Mouse (Mus musculus) spleen, adult 10 weeks (tissue): ENCODE measurements around the gene Hist1h2ak. TPM values are rescaled to one million over a fixed set of nuclear protein-coding genes. Genes with fewer than 3 reads are reported as not detected.

ENCODE experiments used
- polyA plus RNA-seq: library from polyadenylated mRNA; stranded (reverse); fragments of 350-450 nt; fragmentation: Illumina TruSeq; extraction: RNeasy Lipid Tissue Mini Kit (QIAGEN cat#74804); gene quantifications from one replicate; pipeline ENCODE4 v1.2.3, GENCODE M21; 2015; ENCODE audit warnings: low replicate concordance; ENCODE audit not compliant: insufficient read depth

The Hist1h2ak gene
- not detected for polyA plus RNA-seq

DNA sequence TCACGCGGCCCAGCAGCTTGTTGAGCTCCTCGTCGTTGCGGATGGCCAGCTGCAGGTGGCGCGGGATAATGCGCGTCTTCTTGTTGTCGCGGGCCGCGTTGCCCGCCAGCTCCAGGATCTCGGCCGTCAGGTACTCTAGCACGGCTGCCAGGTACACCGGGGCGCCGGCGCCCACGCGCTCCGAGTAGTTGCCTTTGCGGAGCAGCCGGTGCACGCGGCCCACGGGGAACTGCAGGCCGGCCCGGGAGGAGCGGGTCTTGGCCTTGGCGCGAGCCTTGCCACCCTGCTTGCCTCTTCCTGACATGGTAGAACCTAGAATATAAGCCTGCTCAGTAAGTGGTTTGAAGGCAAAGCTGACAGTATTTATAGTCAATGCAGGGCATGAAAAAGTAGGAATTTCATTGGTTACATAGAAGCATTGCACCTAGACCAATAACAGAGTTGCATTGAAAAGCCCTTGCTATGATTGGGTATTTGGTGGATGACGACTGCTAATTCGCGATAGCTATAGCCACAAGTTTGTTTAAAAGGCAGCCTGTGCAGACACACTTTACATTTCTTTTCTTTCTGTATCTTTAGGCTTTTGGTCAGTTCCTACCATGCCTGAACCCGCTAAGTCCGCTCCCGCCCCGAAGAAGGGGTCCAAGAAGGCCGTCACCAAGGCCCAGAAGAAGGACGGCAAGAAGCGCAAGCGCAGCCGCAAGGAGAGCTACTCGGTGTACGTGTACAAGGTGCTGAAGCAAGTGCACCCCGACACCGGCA, at the start of gene Hist1h2ak, which contains the start of gene Hist1h2bn:
Gene Hist1h2ak (minus strand): TSS at position 304 of the 762 bp plus-strand sequence.
Gene Hist1h2bn (plus strand): TSS at position 600 of the 762 bp plus-strand sequence.

DNA sequence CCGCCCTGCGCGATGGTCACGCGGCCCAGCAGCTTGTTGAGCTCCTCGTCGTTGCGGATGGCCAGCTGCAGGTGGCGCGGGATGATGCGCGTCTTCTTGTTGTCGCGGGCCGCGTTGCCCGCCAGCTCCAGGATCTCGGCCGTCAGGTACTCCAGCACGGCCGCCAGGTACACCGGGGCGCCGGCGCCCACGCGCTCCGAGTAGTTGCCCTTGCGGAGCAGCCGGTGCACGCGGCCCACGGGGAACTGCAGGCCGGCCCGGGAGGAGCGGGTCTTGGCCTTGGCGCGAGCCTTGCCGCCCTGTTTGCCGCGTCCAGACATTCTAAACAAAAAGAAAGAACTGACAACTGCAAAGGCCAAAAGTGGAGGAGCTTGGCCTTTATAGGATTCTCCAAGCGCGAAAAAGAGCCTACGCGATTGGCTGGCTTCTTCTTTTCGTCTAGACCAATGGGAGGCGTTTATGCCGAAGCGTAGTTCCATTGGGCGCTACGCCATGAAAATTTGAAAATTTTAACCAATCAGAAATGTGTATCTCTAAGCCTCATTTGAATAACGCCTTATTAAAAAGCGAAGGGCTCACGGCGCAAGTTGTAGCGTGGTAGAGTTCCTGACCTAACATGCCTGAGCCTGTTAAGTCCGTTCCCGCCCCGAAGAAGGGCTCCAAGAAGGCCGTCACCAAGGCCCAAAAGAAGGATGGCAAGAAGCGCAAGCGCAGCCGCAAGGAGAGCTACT, 33.4 kb upstream of the Hist1h2ak start, which contains the start of the genes Hist1h2an and Hist1h2bp:
Gene Hist1h2an (minus strand): TSS at position 320 of the 731 bp plus-strand sequence.
Gene Hist1h2bp (plus strand): TSS at position 563 of the 731 bp plus-strand sequence.

GRCm38 (mm10) chr13:21783255-21783617, 29.6 kb upstream of the Hist1h2ak start, which contains the start of gene Hist1h3i:
Gene Hist1h3i (minus strand): TSS chr13:21783370.

DNA sequence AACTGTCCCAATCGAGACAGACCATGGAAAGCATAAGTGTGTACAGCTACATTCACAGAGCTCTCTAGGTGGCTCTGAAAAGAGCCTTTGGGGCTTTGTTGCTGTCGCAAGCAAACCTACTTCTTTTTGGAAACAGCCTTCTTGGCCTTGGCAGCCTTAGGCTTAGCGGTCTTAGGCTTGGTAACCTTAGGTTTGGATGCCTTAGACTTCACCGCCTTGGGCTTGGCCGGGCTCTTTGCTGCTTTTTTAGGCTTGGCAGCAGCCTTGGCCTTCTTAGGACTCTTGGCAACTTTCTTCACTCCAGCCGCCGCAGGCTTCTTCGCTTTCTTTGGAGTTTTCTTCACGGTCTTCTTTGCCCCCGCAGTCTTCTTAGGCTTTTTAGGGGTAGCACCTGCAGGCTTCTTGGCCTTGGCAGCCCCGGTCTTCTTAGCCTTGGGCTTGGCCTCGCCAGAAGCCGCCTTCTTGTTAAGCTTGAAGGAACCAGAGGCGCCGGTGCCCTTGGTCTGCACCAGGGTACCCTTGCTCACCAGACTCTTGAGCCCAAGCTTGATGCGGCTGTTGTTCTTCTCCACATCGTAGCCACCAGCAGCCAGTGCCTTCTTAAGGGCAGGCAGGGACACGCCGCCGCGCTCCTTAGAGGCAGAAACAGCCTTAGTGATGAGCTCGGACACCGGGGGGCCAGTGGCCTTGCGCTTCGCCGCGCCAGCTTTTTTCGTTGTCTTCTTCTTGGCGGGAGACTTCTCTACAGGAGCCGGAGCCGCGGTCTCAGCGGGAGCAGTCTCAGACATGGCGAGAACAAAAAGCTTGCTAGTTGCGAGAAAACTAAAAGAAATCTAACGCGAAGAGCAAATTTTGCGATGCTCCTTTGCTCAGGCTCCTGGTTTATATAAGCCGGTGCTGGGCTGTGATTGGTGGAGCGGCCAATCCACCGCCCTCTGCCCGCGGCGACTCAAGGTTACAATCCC, 26.4 kb upstream of the Hist1h2ak start, which contains the start of gene Hist1h1b:
Gene Hist1h1b (minus strand): TSS at position 859 of the 965 bp plus-strand sequence.

DNA sequence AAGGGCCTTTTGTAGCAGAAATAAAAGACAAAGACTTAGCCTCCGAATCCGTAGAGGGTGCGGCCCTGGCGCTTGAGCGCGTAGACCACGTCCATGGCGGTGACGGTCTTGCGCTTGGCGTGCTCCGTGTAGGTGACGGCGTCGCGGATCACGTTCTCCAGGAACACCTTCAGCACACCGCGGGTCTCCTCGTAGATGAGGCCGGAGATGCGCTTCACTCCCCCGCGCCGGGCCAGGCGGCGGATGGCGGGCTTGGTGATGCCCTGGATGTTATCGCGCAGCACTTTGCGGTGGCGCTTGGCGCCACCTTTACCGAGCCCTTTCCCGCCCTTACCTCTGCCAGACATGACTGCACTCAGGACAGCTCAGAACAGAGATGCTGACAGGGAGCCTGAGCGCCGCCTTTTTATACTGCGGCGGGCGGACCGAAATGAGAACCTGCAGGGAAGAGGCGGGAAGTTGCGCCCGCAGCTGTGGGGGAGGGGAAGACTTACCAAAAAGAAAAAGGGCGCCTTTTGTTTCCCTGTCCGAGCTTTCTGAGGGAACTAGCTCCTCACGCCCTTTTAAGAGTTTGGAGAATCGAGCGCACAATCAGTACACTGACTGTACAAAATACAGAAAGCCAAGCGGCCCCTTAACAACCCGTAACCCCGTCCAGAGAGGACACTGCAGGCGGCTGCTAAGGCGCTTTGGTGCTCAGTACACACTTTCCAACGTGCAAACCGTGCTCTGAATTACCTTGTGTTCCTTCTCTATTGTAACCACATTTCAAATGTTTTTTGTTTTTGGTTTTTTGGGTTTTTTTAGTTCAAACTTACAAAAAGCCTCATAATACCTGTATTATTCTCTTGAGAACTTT, 3.2 kb downstream of the Hist1h2ak start, which contains the start of gene Hist1h4k:
Gene Hist1h4k (minus strand): TSS at position 347 of the 859 bp plus-strand sequence.

DNA sequence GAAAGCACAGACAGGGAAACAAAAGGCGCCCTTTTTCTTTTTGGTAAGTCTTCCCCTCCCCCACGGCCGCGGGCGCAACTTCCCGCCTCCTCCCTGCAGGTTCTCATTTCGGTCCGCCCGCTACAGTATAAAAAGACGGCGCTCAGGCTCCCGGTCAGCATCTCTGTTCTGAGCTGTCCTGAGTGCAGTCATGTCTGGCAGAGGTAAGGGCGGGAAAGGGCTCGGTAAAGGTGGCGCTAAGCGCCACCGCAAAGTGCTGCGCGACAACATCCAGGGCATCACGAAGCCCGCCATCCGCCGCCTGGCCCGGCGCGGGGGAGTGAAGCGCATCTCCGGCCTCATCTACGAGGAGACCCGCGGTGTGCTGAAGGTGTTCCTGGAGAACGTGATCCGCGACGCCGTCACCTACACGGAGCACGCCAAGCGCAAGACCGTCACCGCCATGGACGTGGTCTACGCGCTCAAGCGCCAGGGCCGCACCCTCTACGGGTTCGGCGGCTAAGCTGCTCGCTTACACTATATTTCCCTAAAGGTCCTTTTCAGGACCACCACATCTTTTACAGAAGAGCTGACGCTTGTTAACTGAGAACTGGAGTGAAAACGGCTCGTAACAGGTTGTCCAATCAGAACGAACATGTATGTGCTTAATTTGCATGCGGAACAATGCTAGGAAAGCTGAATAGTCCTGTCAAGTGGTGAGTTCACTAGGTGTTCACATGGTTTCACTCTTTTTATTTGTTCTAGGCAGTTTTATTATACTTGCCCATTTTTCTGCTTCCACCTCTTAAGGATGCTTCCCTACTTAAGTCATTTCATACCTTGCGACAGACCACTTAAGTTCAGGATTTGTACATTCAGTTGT, 18.5 kb downstream of the Hist1h2ak start, which contains the start of gene Hist1h4j:
Gene Hist1h4j (plus strand): TSS at position 159 of the 862 bp plus-strand sequence.

DNA sequence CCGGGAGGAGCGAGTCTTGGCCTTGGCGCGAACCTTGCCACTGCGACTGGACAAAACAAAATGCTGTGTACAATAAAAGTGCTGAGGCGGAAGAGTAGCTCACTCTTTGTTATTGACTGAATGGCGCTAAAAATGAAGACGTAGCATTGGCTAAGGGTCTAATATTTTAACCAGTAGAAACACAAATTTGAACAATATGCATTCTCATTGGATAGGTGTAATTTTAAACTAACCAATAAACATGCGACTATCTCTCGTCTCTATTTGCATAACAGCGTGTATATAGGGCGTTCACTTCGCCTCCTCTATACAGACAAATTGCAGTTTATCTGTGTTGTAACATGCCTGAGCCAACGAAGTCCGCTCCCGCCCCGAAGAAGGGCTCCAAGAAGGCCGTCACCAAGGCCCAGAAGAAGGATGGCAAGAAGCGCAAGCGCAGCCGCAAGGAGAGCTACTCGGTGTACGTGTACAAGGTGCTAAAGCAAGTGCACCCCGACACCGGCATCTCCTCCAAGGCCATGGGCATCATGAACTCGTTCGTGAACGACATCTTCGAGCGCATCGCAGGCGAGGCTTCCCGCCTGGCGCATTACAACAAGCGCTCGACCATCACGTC, 31.8 kb downstream of the Hist1h2ak start, which contains the start of gene Hist1h2bm:
Gene Hist1h2bm (plus strand): TSS at position 288 of the 616 bp plus-strand sequence.

DNA sequence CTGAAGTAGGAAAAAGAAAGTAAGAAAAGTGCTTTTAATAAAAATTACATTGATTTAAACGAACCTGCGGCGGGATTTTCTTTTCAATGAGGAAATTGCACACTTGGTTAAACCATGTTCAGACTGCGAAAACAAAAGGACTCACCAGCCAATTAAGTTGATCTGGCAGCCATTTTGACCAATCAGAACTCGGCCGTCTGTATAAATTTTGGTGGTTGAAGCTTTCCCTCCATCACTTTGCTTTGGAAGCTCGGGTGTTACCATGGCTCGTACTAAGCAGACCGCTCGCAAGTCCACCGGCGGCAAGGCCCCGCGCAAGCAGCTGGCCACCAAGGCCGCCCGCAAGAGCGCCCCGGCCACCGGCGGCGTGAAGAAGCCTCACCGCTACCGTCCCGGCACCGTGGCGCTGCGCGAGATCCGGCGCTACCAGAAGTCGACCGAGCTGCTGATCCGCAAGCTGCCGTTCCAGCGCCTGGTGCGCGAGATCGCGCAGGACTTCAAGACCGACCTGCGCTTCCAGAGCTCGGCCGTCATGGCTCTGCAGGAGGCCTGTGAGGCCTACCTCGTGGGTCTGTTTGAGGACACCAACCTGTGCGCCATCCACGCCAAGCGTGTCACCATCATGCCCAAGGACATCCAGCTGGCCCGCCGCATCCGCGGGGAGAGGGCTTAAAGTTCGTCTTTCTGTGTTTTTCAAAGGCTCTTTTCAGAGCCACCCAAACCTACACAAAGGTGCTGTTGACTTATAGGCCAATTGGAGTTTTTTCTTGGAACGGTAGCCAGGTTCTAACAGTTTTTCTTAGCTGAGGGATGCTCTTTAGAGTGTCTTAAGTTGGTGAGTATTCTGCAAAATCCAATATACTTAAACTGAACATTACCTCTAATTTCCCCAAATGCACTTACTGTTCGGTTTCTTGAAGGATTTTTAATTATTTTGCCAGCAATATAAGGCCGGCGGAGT, 36.0 kb downstream of the Hist1h2ak start, which contains the start of gene Hist1h3h:
Gene Hist1h3h (plus strand): TSS at position 263 of the 961 bp plus-strand sequence.

GRCm38 (mm10) chr13:21715864-21716539, 37.6 kb downstream of the Hist1h2ak start, which contains the start of the genes Hist1h2bl and Hist1h2ai:
Gene Hist1h2bl (minus strand): TSS chr13:21716143.
Gene Hist1h2ai (plus strand): TSS chr13:21716422.

Other genes with a start within 250 kb of the Hist1h2ak start
- 19.1 TPM for gene Zkscan8, start 222.7 kb downstream of the Hist1h2ak start, polyA plus RNA-seq
- gene Olfr1366, start 211.0 kb downstream of the Hist1h2ak start, polyA plus RNA-seq, result not detected
- gene Olfr1535, start 193.9 kb downstream of the Hist1h2ak start, polyA plus RNA-seq, result not detected
- gene Olfr1364, start 172.1 kb downstream of the Hist1h2ak start, polyA plus RNA-seq, result not detected
- not detected for gene Olfr1362, start 139.8 kb downstream of the Hist1h2ak start, polyA plus RNA-seq
- gene Olfr11, start 111.3 kb downstream of the Hist1h2ak start, polyA plus RNA-seq, result not detected
- not detected for gene Olfr1361, start 90.4 kb downstream of the Hist1h2ak start, polyA plus RNA-seq
- gene Olfr1360, start 76.4 kb downstream of the Hist1h2ak start, polyA plus RNA-seq, result not detected
- not detected for gene Olfr1359, start 55.7 kb downstream of the Hist1h2ak start, polyA plus RNA-seq
- gene Hist1h2bl, start 37.7 kb downstream of the Hist1h2ak start, polyA plus RNA-seq, result not detected
- gene Hist1h2ai, start 37.4 kb downstream of the Hist1h2ak start, polyA plus RNA-seq, result not detected
- gene Hist1h3h, start 36.2 kb downstream of the Hist1h2ak start, polyA plus RNA-seq, result not detected
- gene Hist1h2bm, start 31.8 kb downstream of the Hist1h2ak start, polyA plus RNA-seq, result not detected
- gene Hist1h4j, start 18.8 kb downstream of the Hist1h2ak start, polyA plus RNA-seq, result not detected
- gene Hist1h4k, start 3.3 kb downstream of the Hist1h2ak start, polyA plus RNA-seq, result not detected
- gene Hist1h2bn, start 296 bp upstream of the Hist1h2ak start, polyA plus RNA-seq, result not detected
- not detected for gene Hist1h1b, start 26.8 kb upstream of the Hist1h2ak start, polyA plus RNA-seq
- not detected for gene Hist1h3i, start 29.5 kb upstream of the Hist1h2ak start, polyA plus RNA-seq
- gene Hist1h2an, start 33.4 kb upstream of the Hist1h2ak start, polyA plus RNA-seq, result not detected
- gene Hist1h2bp, start 33.6 kb upstream of the Hist1h2ak start, polyA plus RNA-seq, result not detected
- gene Hist1h2bq, start 56.4 kb upstream of the Hist1h2ak start, polyA plus RNA-seq, result 1.1 TPM
- not detected for gene Hist1h2ao, start 56.6 kb upstream of the Hist1h2ak start, polyA plus RNA-seq
- gene Hist1h4m, start 57.9 kb upstream of the Hist1h2ak start, polyA plus RNA-seq, result not detected
- not detected for gene Hist1h4n, start 78.4 kb upstream of the Hist1h2ak start, polyA plus RNA-seq
- gene Hist1h2ap, start 79.7 kb upstream of the Hist1h2ak start, polyA plus RNA-seq, result not detected
- 0.81 TPM for gene Hist1h2br, start 79.9 kb upstream of the Hist1h2ak start, polyA plus RNA-seq
- 1.2 TPM for gene Zfp184, start 191.3 kb upstream of the Hist1h2ak start, polyA plus RNA-seq
- not detected for gene Pom121l2, start 227.4 kb upstream of the Hist1h2ak start, polyA plus RNA-seq